18 mouse cellular contexts compared by ENCODE assay signal in genomic region chr5:137892954-137893353, GRCm38 (mm10). TPM values are rescaled to one million over a fixed set of nuclear protein-coding genes. Genes with fewer than 3 reads are reported as not detected.
A peak's percentile ranks its signal among the peaks of the same experiment; 100 is the strongest.
DNase-seq lines count a peak whose midpoint lies in the region; ATAC-seq and TF ChIP-seq lines count a peak whose summit lies in the region.
"Had no signal": no experiment of that assay in that cellular context is flagged by ENCODE, and none has a peak within 500 bp of the region (broad histone marks: within the 10 kb centered on the region; RNA-seq: fewer than 3 reads in every experiment).

No protein-coding gene starts in this region.

- H3K9me3 ChIP-seq in forebrain, embryonic 14.5 days (replicated peaks; ENCODE audit: control insufficient read depth, low read length), result no peaks in the 10 kb centered on the region
- no peaks in the 10 kb centered on the region for H3K9me3 ChIP-seq in forebrain, embryonic 10.5 days
- H3K9me3 ChIP-seq in liver, postnatal 0 days (ENCODE audit: low read length), result no peaks in the 10 kb centered on the region
- H3K9me3 ChIP-seq: limb, embryonic 13.5 days had no signal

- no peak overlapping the region for H3K4me3 ChIP-seq in forebrain, embryonic 14.5 days (ENCODE audit: low read depth, low read length)
- no peak overlapping the region for H3K4me3 ChIP-seq in forebrain, embryonic 10.5 days
- H3K4me3 ChIP-seq in liver, postnatal 0 days (ENCODE audit: low read depth, low read length), result no peak overlapping the region
- H3K4me3 ChIP-seq: limb, embryonic 13.5 days; myocyte had no signal

- TF ChIP-seq EP300 in liver, postnatal 0 days (IDR thresholded peaks at IDR 0.05; ENCODE audit: low read depth), result no peak

- no peaks in the 10 kb centered on the region for H3K36me3 ChIP-seq in forebrain, embryonic 14.5 days (ENCODE audit: control insufficient read depth, insufficient read depth, low read length)
- H3K36me3 ChIP-seq in forebrain, embryonic 10.5 days (replicated peaks), result no peaks in the 10 kb centered on the region
- H3K36me3 ChIP-seq in liver, postnatal 0 days (replicated peaks; ENCODE audit: insufficient read depth, low read length), result no peaks in the 10 kb centered on the region; the same call in 1 of the 2 replicates
- H3K36me3 ChIP-seq: limb, embryonic 13.5 days had no signal

- no peaks in the 10 kb centered on the region for H3K4me1 ChIP-seq in forebrain, embryonic 14.5 days (ENCODE audit: control insufficient read depth, insufficient read depth, low read length)
- no peaks in the 10 kb centered on the region for H3K4me1 ChIP-seq in forebrain, embryonic 10.5 days
- H3K4me1 ChIP-seq in liver, postnatal 0 days (ENCODE audit: insufficient read depth), result no peaks in the 10 kb centered on the region
- H3K4me1 ChIP-seq: limb, embryonic 13.5 days had no signal

- H3K4me2 ChIP-seq in forebrain, embryonic 14.5 days (ENCODE audit: low read length), result no peak overlapping the region
- H3K4me2 ChIP-seq in liver, postnatal 0 days (ENCODE audit: low read depth, low read length), result no peak overlapping the region
- H3K4me2 ChIP-seq: limb, embryonic 13.5 days had no signal

- peak; percentile 1 for DNase-seq in forebrain, embryonic 14.5 days (ENCODE audit: low spot score)
- no peak for DNase-seq in forebrain, embryonic 10.5 days (ENCODE audit: extremely low spot score, low spot score)
- no peak for DNase-seq in liver, postnatal 0 days
- DNase-seq in liver, result no peak
- DNase-seq in Patski (ENCODE audit: low read depth, low spot score), result no peak
- peak; percentile 7 for DNase-seq in retina, embryonic 14.5 days (ENCODE audit: low spot score)
- DNase-seq in thymus, postnatal 36 days, result no peak
- no peak for DNase-seq in left cerebral cortex, postnatal 10 days (ENCODE audit: extremely low spot score in 1 of 2, low spot score in 2 of 2)
- DNase-seq: adrenal gland, postnatal 10 days; cerebellum, adult 18-20 months; heart, postnatal 10 days; layer of hippocampus, adult 9-11 months; thymus, postnatal 25 days had no signal

- 62% methylated on average over 1 of the region's 1 CpGs for WGBS in forebrain, embryonic 14.5 days
- WGBS in forebrain, embryonic 10.5 days, result 66% methylated on average over 1 of the region's 1 CpGs
- 62% methylated on average over 1 of the region's 1 CpGs for WGBS in liver, postnatal 0 days (ENCODE audit: insufficient replicate concordance)

- POLR2A ChIA-PET in Patski (lab: Charles Lee), result no interaction called here

- ATAC-seq in forebrain, embryonic 14.5 days, result no peak
- ATAC-seq in liver, postnatal 0 days, result no peak
- ATAC-seq in Patski, result no peak
- ATAC-seq: intestine, embryonic 16.5 days had no signal

- CTCF ChIA-PET in Patski (lab: Charles Lee), result interaction anchor here (0.8 to 1.5 kb wide), 2 partner anchors 10 to 12 kb away, joined by 4 to 5 read pairs; no protein-coding TSS in a partner anchor

- in situ Hi-C loops in Patski (cut with MboI; ENCODE audit: low pct_unique_long_range_greater_than_20kb), result loop anchor here (5.0 kb wide), 2 partner anchors 59 to 244 kb away; no protein-coding TSS in a partner anchor

- H3K9ac ChIP-seq in forebrain, embryonic 14.5 days (ENCODE audit: low read length), result no peak overlapping the region
- H3K9ac ChIP-seq in liver, postnatal 0 days (replicated peaks), result no peak overlapping the region
- H3K9ac ChIP-seq: limb, embryonic 13.5 days had no signal

- intact Hi-C loops in left cerebral cortex, postnatal 10 days (cut with DNase I), result no loop called here

- H3K27me3 ChIP-seq in forebrain, embryonic 14.5 days (replicated peaks; ENCODE audit: control insufficient read depth, insufficient read depth, low read length), result no peaks in the 10 kb centered on the region
- H3K27me3 ChIP-seq in forebrain, embryonic 10.5 days (ENCODE audit: poor library complexity, severe bottlenecking), result no peaks in the 10 kb centered on the region
- H3K27me3 ChIP-seq in liver, postnatal 0 days (ENCODE audit: insufficient read depth, low read length), result no peaks in the 10 kb centered on the region
- peaks cover 31% of the 10 kb centered on the region for H3K27me3 ChIP-seq in Patski
- H3K27me3 ChIP-seq: limb, embryonic 13.5 days had no signal

- no peak overlapping the region for H3K27ac ChIP-seq in forebrain, embryonic 14.5 days (ENCODE audit: low read depth, low read length)
- no peak overlapping the region for H3K27ac ChIP-seq in forebrain, embryonic 10.5 days
- H3K27ac ChIP-seq in liver, postnatal 0 days (ENCODE audit: low read depth), result no peak overlapping the region
- H3K27ac ChIP-seq: limb, embryonic 13.5 days; macrophage had no signal

- TF ChIP-seq CTCF in liver, postnatal 0 days (IDR thresholded peaks at IDR 0.05; ENCODE audit: low read depth), result peak; percentile 56
- TF ChIP-seq CTCF in Patski (IDR thresholded peaks at IDR 0.05), result peak; percentile 76

RNA-seq across cellular contexts. Expression of gene Pilrb2, which starts 21.3 kb away (rescaled TPM):
- not detected in 2 replicates for polyA plus RNA-seq in forebrain, embryonic 14.5 days (2014; fragmentation: Nextera tagmentation; extraction: Ambion mirVana)
- polyA plus RNA-seq in forebrain, embryonic 10.5 days (2016; fragmentation: Nextera tagmentation; extraction: Ambion mirVana), result not detected in 2 replicates
- polyA plus RNA-seq in liver, postnatal 0 days (2015; fragmentation: Nextera tagmentation; extraction: Ambion mirVana), result 11.6 and 13.2 TPM in 2 replicates
- polyA plus RNA-seq in Patski (2021), result not detected
- total RNA-seq in left cerebral cortex, postnatal 10 days (2021), result not detected
- total RNA-seq: gastrocnemius, adult 18-20 months had no signal
- polyA plus RNA-seq: myocyte had no signal

RNA-seq across cellular contexts. Expression of gene Cyp3a13, which starts 28.5 kb away (rescaled TPM):
- polyA plus RNA-seq in forebrain, embryonic 14.5 days (2014; fragmentation: Nextera tagmentation; extraction: Ambion mirVana), result not detected in 2 replicates
- polyA plus RNA-seq in forebrain, embryonic 10.5 days (2016; fragmentation: Nextera tagmentation; extraction: Ambion mirVana), result not detected in 2 replicates
- polyA plus RNA-seq in liver, postnatal 0 days (2015; fragmentation: Nextera tagmentation; extraction: Ambion mirVana), result 81.3 and 89.1 TPM in 2 replicates
- 1.3 TPM for polyA plus RNA-seq in Patski (2021)
- not detected for total RNA-seq in left cerebral cortex, postnatal 10 days (2021)
- polyA plus RNA-seq: limb, embryonic 13.5 days; macrophage had no signal

RNA-seq across cellular contexts. Expression of gene Pilrb1, which starts 35.0 kb away (rescaled TPM):
- polyA plus RNA-seq in forebrain, embryonic 14.5 days (2014; fragmentation: Nextera tagmentation; extraction: Ambion mirVana), result 0.17 TPM in 1 of 2 replicates, not detected in the other
- polyA plus RNA-seq in forebrain, embryonic 10.5 days (2016; fragmentation: Nextera tagmentation; extraction: Ambion mirVana), result not detected in 2 replicates
- polyA plus RNA-seq in liver, postnatal 0 days (2015; fragmentation: Nextera tagmentation; extraction: Ambion mirVana), result 11.7 and 11.9 TPM in 2 replicates
- polyA plus RNA-seq in Patski (2021), result not detected
- not detected for total RNA-seq in left cerebral cortex, postnatal 10 days (2021)
- polyA plus RNA-seq: limb, embryonic 13.5 days; myocyte had no signal

RNA-seq across cellular contexts. Expression of gene Pilra, which starts 56.9 kb away (rescaled TPM):
- 0.33 and 0.67 TPM in 2 replicates for polyA plus RNA-seq in forebrain, embryonic 14.5 days (2014; fragmentation: Nextera tagmentation; extraction: Ambion mirVana)
- 0.43 and 0.58 TPM in 2 replicates for polyA plus RNA-seq in forebrain, embryonic 10.5 days (2016; fragmentation: Nextera tagmentation; extraction: Ambion mirVana)
- 8.7 and 12.1 TPM in 2 replicates for polyA plus RNA-seq in liver, postnatal 0 days (2015; fragmentation: Nextera tagmentation; extraction: Ambion mirVana)
- polyA plus RNA-seq in Patski (2021), result 0.05 TPM
- 1 to 10 TPM in 1 of 2 experiments, under 1 TPM in 1; 0.71 to 1.2 TPM for total RNA-seq in left cerebral cortex, postnatal 10 days (2021)

Comparison
In these comparisons a context has a peak if more than half of its experiments do, and no peak if none do; other contexts are left out.
1. DNase-seq: peak in forebrain, embryonic 14.5 days (single experiment) and retina, embryonic 14.5 days (single experiment); none in forebrain, embryonic 10.5 days (single experiment), liver, postnatal 0 days (single experiment), liver (single experiment), Patski (single experiment), thymus, postnatal 36 days (0 of 2) and left cerebral cortex, postnatal 10 days (0 of 2).
2. RNA of gene Pilrb2, which starts 21.3 kb away (polyA plus RNA-seq): 11.6 to 13.2 TPM in liver, postnatal 0 days; not detected in forebrain, embryonic 14.5 days, not detected in forebrain, embryonic 10.5 days and not detected in Patski (single experiment); every median in the first group is over 10 times any median in the second.
3. RNA of gene Cyp3a13, which starts 28.5 kb away (polyA plus RNA-seq): 81.3 to 89.1 TPM in liver, postnatal 0 days; 1.3 TPM in Patski (single experiment), not detected in forebrain, embryonic 14.5 days and not detected in forebrain, embryonic 10.5 days; every median in the first group is over 10 times any median in the second.
4. RNA of gene Pilrb1, which starts 35.0 kb away (polyA plus RNA-seq): 11.7 to 11.9 TPM in liver, postnatal 0 days; not detected in Patski (single experiment), not detected in forebrain, embryonic 10.5 days and 0.17 TPM in forebrain, embryonic 14.5 days; every median in the first group is over 10 times any median in the second.